ENCODE assay signal across 10 mouse cellular contexts in genomic region chr8:122511552-122511951, GRCm38 (mm10). TPM values are rescaled to one million over a fixed set of nuclear protein-coding genes. Genes with fewer than 3 reads are reported as not detected.
DNase-seq lines count a peak whose midpoint lies in the region; ATAC-seq and TF ChIP-seq lines count a peak whose summit lies in the region.
"Had no signal": no experiment of that assay in that cellular context is flagged by ENCODE, and none has a peak within 500 bp of the region (broad histone marks: within the 10 kb centered on the region; RNA-seq: fewer than 3 reads in every experiment).

No protein-coding gene starts in this region.

- H3K27me3 ChIP-seq in lung, embryonic 15.5 days, result no peaks in the 10 kb centered on the region
- H3K27me3 ChIP-seq in stomach, embryonic 15.5 days (replicated peaks), result no peaks in the 10 kb centered on the region
- no peaks in the 10 kb centered on the region for H3K27me3 ChIP-seq in forebrain, postnatal 0 days (ENCODE audit: insufficient read depth, low read length)

- H3K36me3 ChIP-seq in lung, embryonic 15.5 days, result peaks cover 10% of the 10 kb centered on the region; the same call in 1 of the 2 replicates
- no peaks in the 10 kb centered on the region for H3K36me3 ChIP-seq in stomach, embryonic 15.5 days
- H3K36me3 ChIP-seq in forebrain, postnatal 0 days (ENCODE audit: insufficient read depth), result no peaks in the 10 kb centered on the region

- H3K4me1 ChIP-seq in lung, embryonic 15.5 days, result peaks cover 30% of the 10 kb centered on the region
- H3K4me1 ChIP-seq in stomach, embryonic 15.5 days, result peaks cover 23% of the 10 kb centered on the region
- no peaks in the 10 kb centered on the region for H3K4me1 ChIP-seq in forebrain, postnatal 0 days (ENCODE audit: insufficient read depth)

- H3K27ac ChIP-seq in lung, embryonic 15.5 days, result peak overlapping the region; percentile 84
- peak overlapping the region; percentile 82 for H3K27ac ChIP-seq in stomach, embryonic 15.5 days
- no peak overlapping the region for H3K27ac ChIP-seq in forebrain, postnatal 0 days (ENCODE audit: low read depth, low read length)

- no peak overlapping the region for H3K9ac ChIP-seq in lung, embryonic 15.5 days
- H3K9ac ChIP-seq in stomach, embryonic 15.5 days, result no peak overlapping the region
- no peak overlapping the region for H3K9ac ChIP-seq in forebrain, postnatal 0 days

- WGBS in lung, embryonic 15.5 days, result 43% methylated on average over 16 of the region's 16 CpGs
- 43% methylated on average over 16 of the region's 16 CpGs for whole genome bisulfite sequencing in stomach, embryonic 15.5 days
- 84% methylated on average over 16 of the region's 16 CpGs for WGBS in forebrain, postnatal 0 days

- peak; percentile 75; the same call in 1 of the 2 replicates for ATAC-seq in lung, embryonic 15.5 days (ENCODE audit: borderline replicate concordance, extremely low read depth, low FRiP score, low TSS enrichment)
- ATAC-seq in stomach, embryonic 15.5 days (ENCODE audit: insufficient read depth, low FRiP score, low read depth), result peak; percentile 53; the same call in 1 of the 2 replicates
- ATAC-seq in forebrain, postnatal 0 days, result no peak

- no peak overlapping the region for H3K4me3 ChIP-seq in lung, embryonic 15.5 days
- no peak overlapping the region for H3K4me3 ChIP-seq in stomach, embryonic 15.5 days (replicated peaks)
- H3K4me3 ChIP-seq in forebrain, postnatal 0 days (ENCODE audit: low read depth, low read length), result no peak overlapping the region

- no peak overlapping the region for H3K4me2 ChIP-seq in lung, embryonic 15.5 days
- peak overlapping the region; percentile 5; the same call in 1 of the 2 replicates for H3K4me2 ChIP-seq in stomach, embryonic 15.5 days
- no peak overlapping the region for H3K4me2 ChIP-seq in forebrain, postnatal 0 days (ENCODE audit: low read depth)

- intact Hi-C loops in heart, postnatal 36 days (cut with DNase I), result no loop called here

- no peaks in the 10 kb centered on the region for H3K9me3 ChIP-seq in lung, embryonic 15.5 days
- no peaks in the 10 kb centered on the region for H3K9me3 ChIP-seq in stomach, embryonic 15.5 days
- H3K9me3 ChIP-seq in forebrain, postnatal 0 days (ENCODE audit: low read length), result no peaks in the 10 kb centered on the region

- TF ChIP-seq CTCF in forebrain, postnatal 0 days (IDR thresholded peaks at IDR 0.05; ENCODE audit: low read depth), result no peak

- DNase-seq in lung, postnatal 25 days (ENCODE audit: low spot score), result no peak
- DNase-seq in gastrocnemius, postnatal 25 days, result peak; percentile 83
- DNase-seq in heart, postnatal 36 days, result peak; percentile 62 to 66
- no peak for DNase-seq in forebrain, postnatal 0 days
- no peak for DNase-seq in spleen, postnatal 4 days (ENCODE audit: low spot score in 2 of 2)
- DNase-seq in right cerebral cortex, postnatal 36 days (ENCODE audit: low spot score in 2 of 2), result no peak

RNA-seq across cellular contexts. Expression of gene Ctu2, which starts 35.6 kb away (rescaled TPM):
- polyA plus RNA-seq in lung, embryonic 15.5 days (2015; fragmentation: Nextera tagmentation; extraction: Ambion mirVana), result 38.3 and 46.8 TPM in 2 replicates
- 1 to 10 TPM; 6.7 to 7.4 TPM for total RNA-seq in gastrocnemius, postnatal 25 days (2021)
- 10 to 100 TPM in 1 of 2 experiments, 1 to 10 TPM in 1; 7.1 to 10.7 TPM for total RNA-seq in heart, postnatal 36 days (2021)
- 44.8 and 45.6 TPM in 2 replicates for polyA plus RNA-seq in stomach, embryonic 15.5 days (2015; fragmentation: Nextera tagmentation; extraction: Ambion mirVana)
- 58.0 and 69.7 TPM in 2 replicates for total RNA-seq in forebrain, postnatal 0 days (2014; rRNA removed)
- 89.7 and 99.5 TPM in 2 replicates for polyA plus RNA-seq in forebrain, postnatal 0 days (2015; fragmentation: Nextera tagmentation; extraction: Ambion mirVana)

RNA-seq across cellular contexts. Expression of gene Rnf166, which starts 35.7 kb away (rescaled TPM):
- 40.5 and 43.9 TPM in 2 replicates for polyA plus RNA-seq in lung, embryonic 15.5 days (2015; fragmentation: Nextera tagmentation; extraction: Ambion mirVana)
- 10 to 100 TPM; 24.7 to 30.7 TPM for total RNA-seq in gastrocnemius, postnatal 25 days (2021)
- 10 to 100 TPM; 37.3 to 40.0 TPM for total RNA-seq in heart, postnatal 36 days (2021)
- 35.1 and 38.5 TPM in 2 replicates for polyA plus RNA-seq in stomach, embryonic 15.5 days (2015; fragmentation: Nextera tagmentation; extraction: Ambion mirVana)
- 32.1 TPM in 2 replicates for total RNA-seq in forebrain, postnatal 0 days (2014; rRNA removed)
- 26.2 and 26.5 TPM in 2 replicates for polyA plus RNA-seq in forebrain, postnatal 0 days (2015; fragmentation: Nextera tagmentation; extraction: Ambion mirVana)

RNA-seq across cellular contexts. Expression of gene Piezo1, which starts 39.6 kb away (rescaled TPM):
- polyA plus RNA-seq in lung, embryonic 15.5 days (2015; fragmentation: Nextera tagmentation; extraction: Ambion mirVana), result 18.7 and 23.4 TPM in 2 replicates
- 10 to 100 TPM; 12.3 to 14.0 TPM for total RNA-seq in gastrocnemius, postnatal 25 days (2021)
- 10 to 100 TPM; 18.8 to 21.6 TPM for total RNA-seq in heart, postnatal 36 days (2021)
- 12.8 and 16.3 TPM in 2 replicates for polyA plus RNA-seq in stomach, embryonic 15.5 days (2015; fragmentation: Nextera tagmentation; extraction: Ambion mirVana)
- total RNA-seq in forebrain, postnatal 0 days (2014; rRNA removed), result 11.6 and 15.1 TPM in 2 replicates
- 1.2 and 1.4 TPM in 2 replicates for polyA plus RNA-seq in forebrain, postnatal 0 days (2015; fragmentation: Nextera tagmentation; extraction: Ambion mirVana)

RNA-seq across cellular contexts. Expression of gene Snai3, which starts 51.0 kb away (rescaled TPM):
- polyA plus RNA-seq in lung, embryonic 15.5 days (2015; fragmentation: Nextera tagmentation; extraction: Ambion mirVana), result 1.1 and 1.2 TPM in 2 replicates
- 10 to 100 TPM in 1 of 2 experiments, 1 to 10 TPM in 1; 5.4 to 11.7 TPM for total RNA-seq in gastrocnemius, postnatal 25 days (2021)
- total RNA-seq in heart, postnatal 36 days (2021), result 1 to 10 TPM; 2.2 to 5.0 TPM
- polyA plus RNA-seq in stomach, embryonic 15.5 days (2015; fragmentation: Nextera tagmentation; extraction: Ambion mirVana), result 0.31 and 0.70 TPM in 2 replicates
- 0.23 TPM in 1 of 2 replicates, not detected in the other for total RNA-seq in forebrain, postnatal 0 days (2014; rRNA removed)
- polyA plus RNA-seq in forebrain, postnatal 0 days (2015; fragmentation: Nextera tagmentation; extraction: Ambion mirVana), result not detected in 2 replicates
- total RNA-seq: layer of hippocampus, adult 8-10 months; megakaryocyte-erythroid progenitor cell, adult 5-6 weeks had no signal

RNA-seq across cellular contexts. Expression of gene Cdt1, which starts 56.3 kb away (rescaled TPM):
- 42.7 and 44.9 TPM in 2 replicates for polyA plus RNA-seq in lung, embryonic 15.5 days (2015; fragmentation: Nextera tagmentation; extraction: Ambion mirVana)
- 1 to 10 TPM in 1 of 2 experiments, under 1 TPM in 1; 0.82 to 1.1 TPM for total RNA-seq in gastrocnemius, postnatal 25 days (2021)
- total RNA-seq in heart, postnatal 36 days (2021), result 1 to 10 TPM; 2.4 to 2.5 TPM
- polyA plus RNA-seq in stomach, embryonic 15.5 days (2015; fragmentation: Nextera tagmentation; extraction: Ambion mirVana), result 34.9 and 37.0 TPM in 2 replicates
- 11.5 and 14.9 TPM in 2 replicates for total RNA-seq in forebrain, postnatal 0 days (2014; rRNA removed)
- polyA plus RNA-seq in forebrain, postnatal 0 days (2015; fragmentation: Nextera tagmentation; extraction: Ambion mirVana), result 6.1 and 6.5 TPM in 2 replicates

Comparison
In these comparisons a context has a peak if more than half of its experiments do, and no peak if none do; other contexts are left out.
1. DNase-seq: peak in gastrocnemius, postnatal 25 days (single experiment) and heart, postnatal 36 days (2 of 2); none in lung, postnatal 25 days (single experiment), forebrain, postnatal 0 days (single experiment), spleen, postnatal 4 days (0 of 2) and right cerebral cortex, postnatal 36 days (0 of 2).